Mouse (Mus musculus): ENCODE measurements at regions not wholly inside any gene's neighbourhood (a gene's known extent, or its start where the extent isn't known, plus 50 kb on each side); places are given as distances from the start of the nearest gene placed in this dataset.

DNA sequence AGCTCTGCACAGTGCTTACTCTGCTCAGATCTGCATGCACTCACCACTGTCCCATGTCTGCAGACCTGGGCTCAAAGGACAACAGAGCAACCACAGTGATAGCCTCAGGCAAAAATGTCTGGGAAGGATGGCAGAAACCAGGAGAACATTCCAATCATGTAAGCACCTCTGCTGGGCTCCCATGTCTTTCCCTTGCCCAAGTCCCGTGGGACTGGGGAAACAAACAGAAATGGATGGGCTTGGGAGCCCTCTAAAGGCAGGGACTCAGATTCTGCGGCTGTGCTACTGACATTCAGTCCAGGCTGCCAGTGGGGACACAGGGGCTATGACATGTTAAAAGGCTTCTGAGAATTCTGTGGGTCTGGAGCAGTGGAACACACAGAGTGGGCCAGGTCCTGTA lies 128.8 kb upstream of the Dock1 start:
- Histone ChIP-seq H3K36me3 (no peaks in the 10 kb centered on the region), H3K4me3 (replicated peaks) (no peak overlapping the region), H3K4me1 (no peaks in the 10 kb centered on the region), H3K9me3 (replicated peaks) (no peaks in the 10 kb centered on the region), H3K4me2 (replicated peaks) (no peak overlapping the region), H3K9ac (no peak overlapping the region), H3K27ac (replicated peaks) (no peak overlapping the region), H3K27me3 (no peaks in the 10 kb centered on the region)
- WGBS = 37% methylated on average over 2 of the region's 2 CpGs
- ATAC-seq (ENCODE audit: insufficient number of reproducible peaks, low FRiP score, low TSS enrichment, low read depth) = no peak

GRCm38 (mm10) chr7:134546187-134546586 lies 124.3 kb upstream of the Dock1 start:
- Histone ChIP-seq H3K9ac (no peak overlapping the region), H3K4me2 (replicated peaks) (no peak overlapping the region), H3K4me3 (replicated peaks) (no peak overlapping the region), H3K4me1 (0 out of 2 replicates have a peak, but pooled peaks cover 5% of the 10 kb centered on the region), H3K27me3 (no peaks in the 10 kb centered on the region), H3K36me3 (no peaks in the 10 kb centered on the region), H3K9me3 (replicated peaks) (no peaks in the 10 kb centered on the region), H3K27ac (replicated peaks) (no peak overlapping the region)
- no peak for ATAC-seq (ENCODE audit: insufficient number of reproducible peaks, low FRiP score, low TSS enrichment, low read depth)
- 78% methylated on average over 6 of the region's 6 CpGs for WGBS

DNA sequence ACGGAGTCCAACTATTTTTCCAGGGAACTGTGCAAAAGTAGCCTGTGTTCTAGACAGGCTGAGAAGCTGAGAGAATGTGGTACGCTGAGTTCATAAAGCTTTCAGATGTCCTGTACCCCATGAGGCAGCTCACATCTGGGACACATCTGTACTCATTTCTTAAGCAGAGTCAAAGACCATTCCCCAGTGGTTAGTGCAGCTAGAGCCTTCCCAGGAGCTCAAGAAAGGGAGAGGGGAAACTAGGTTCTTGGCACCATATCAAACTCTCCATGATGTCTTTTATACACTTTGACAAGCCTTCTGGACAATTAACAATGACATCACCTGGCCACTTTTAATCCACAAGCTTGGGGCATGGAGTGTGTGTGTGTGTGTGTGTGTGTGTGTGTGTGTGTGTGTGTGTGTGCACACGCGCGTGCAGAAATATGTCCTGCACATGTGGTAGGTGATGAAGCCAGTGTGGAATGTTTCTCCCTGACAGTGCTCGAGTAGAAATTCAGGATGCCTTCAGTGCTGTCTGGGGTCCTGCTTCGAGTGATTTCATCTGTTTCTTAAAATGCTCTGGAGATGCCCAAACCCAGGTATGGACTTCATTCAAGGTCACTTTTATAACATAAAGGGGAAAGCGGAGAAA lies 121.1 kb upstream of the Dock1 start:
- peak overlapping the region; percentile 58 for H3K27ac ChIP-seq (replicated peaks)
- H3K27me3 ChIP-seq = no peaks in the 10 kb centered on the region
- no peak overlapping the region for H3K9ac ChIP-seq
- no peak overlapping the region for H3K4me2 ChIP-seq (replicated peaks)
- H3K36me3 ChIP-seq = no peaks in the 10 kb centered on the region
- ATAC-seq (ENCODE audit: insufficient number of reproducible peaks, low FRiP score, low TSS enrichment, low read depth) = peak; percentile 75
- no peak overlapping the region for H3K4me3 ChIP-seq (replicated peaks)
- 44% methylated on average over 8 of the region's 8 CpGs for WGBS
- 0 out of 2 replicates have a peak, but pooled peaks cover 14% of the 10 kb centered on the region for H3K4me1 ChIP-seq
- no peaks in the 10 kb centered on the region for H3K9me3 ChIP-seq (replicated peaks)

DNA sequence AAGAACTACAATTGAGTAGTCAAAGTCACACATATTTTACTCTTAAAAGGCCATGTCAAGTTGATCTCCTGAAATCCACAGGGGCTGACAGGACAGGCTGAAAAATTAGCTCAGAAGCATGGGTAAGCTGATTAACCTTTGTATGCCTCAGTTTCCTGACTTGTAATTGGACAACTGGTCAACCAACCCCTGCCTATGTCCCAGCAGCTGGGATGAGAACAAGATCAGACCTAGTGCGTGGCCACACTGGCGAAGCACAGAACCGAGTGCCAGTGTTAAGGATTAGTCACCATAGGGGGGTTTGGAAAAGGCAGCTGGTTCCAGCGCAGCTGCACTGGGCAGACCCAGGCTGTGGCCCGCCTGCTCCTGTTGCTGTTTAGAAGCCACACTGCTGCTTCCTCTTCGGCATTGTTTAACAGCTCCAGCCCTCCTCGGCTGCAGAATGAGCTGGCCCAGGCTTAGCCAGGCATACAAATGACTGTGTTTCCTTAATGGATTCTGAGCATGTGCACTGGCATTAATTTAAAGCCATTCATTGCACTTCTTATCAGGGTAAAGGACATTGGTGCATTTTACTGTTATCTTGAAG lies 120.1 kb upstream of the Dock1 start:
- H3K4me1 ChIP-seq = 0 out of 2 replicates have a peak, but pooled peaks cover 14% of the 10 kb centered on the region
- H3K27me3 ChIP-seq = no peaks in the 10 kb centered on the region
- no peaks in the 10 kb centered on the region for H3K9me3 ChIP-seq (replicated peaks)
- peak overlapping the region; percentile 58; the same call in 1 of the 2 replicates for H3K27ac ChIP-seq (replicated peaks)
- H3K36me3 ChIP-seq = no peaks in the 10 kb centered on the region
- H3K9ac ChIP-seq = no peak overlapping the region
- ATAC-seq (ENCODE audit: insufficient number of reproducible peaks, low FRiP score, low TSS enrichment, low read depth) = no peak
- H3K4me3 ChIP-seq (replicated peaks) = no peak overlapping the region
- WGBS = 44% methylated on average over 7 of the region's 7 CpGs
- H3K4me2 ChIP-seq (replicated peaks) = no peak overlapping the region

DNA sequence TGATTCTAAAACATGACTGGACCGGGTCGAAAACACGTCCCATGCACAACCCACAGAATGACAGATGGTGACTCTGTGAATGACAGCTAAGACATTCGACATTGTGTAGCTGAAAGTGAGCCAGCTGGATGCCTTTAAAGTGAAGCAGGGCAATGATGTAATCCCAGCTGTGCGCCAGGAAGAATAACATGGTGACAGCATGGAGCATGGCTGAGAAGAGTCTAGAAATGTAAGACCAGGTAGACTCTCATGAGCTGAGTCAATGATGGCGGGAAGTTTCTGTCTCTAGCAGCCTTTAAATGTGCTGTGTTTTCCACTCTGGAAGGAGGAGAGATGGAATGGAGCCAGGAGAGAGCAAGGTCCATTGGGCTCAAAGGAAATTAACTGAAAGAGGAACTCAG lies 118.4 kb upstream of the Dock1 start:
- Histone ChIP-seq H3K4me2 (replicated peaks) (no peak overlapping the region), H3K36me3 (no peaks in the 10 kb centered on the region), H3K9me3 (replicated peaks) (no peaks in the 10 kb centered on the region), H3K4me1 (0 out of 2 replicates have a peak, but pooled peaks cover 14% of the 10 kb centered on the region), H3K4me3 (replicated peaks) (no peak overlapping the region), H3K27me3 (no peaks in the 10 kb centered on the region), H3K9ac (no peak overlapping the region), H3K27ac (replicated peaks) (no peak overlapping the region)
- WGBS = 52% methylated on average over 6 of the region's 6 CpGs
- no peak for ATAC-seq (ENCODE audit: insufficient number of reproducible peaks, low FRiP score, low TSS enrichment, low read depth)

DNA sequence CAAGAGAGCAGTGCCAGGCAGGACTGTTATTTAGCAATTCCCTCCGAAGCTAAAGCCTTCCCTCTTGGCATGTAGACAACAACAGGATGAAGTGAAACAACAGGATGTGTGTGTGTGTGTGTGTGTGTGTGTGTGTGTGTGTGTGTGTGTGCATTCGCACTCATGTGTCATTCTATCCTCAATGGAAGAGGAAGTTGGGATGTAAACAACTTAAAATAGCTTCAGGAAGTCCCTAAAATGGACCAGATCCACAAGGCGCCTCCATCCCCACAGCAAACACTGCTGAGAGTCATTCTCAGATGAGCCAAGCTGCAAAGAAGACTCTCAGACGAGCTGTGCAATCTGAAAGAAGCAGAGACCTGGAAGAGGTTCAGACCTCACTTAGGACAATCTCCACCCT lies 114.4 kb upstream of the Dock1 start:
- Histone ChIP-seq H3K4me2 (replicated peaks) (no peak overlapping the region), H3K4me1 (0 out of 2 replicates have a peak, but pooled peaks cover 9% of the 10 kb centered on the region), H3K36me3 (no peaks in the 10 kb centered on the region), H3K4me3 (replicated peaks) (no peak overlapping the region), H3K9ac (no peak overlapping the region), H3K27ac (replicated peaks) (no peak overlapping the region), H3K9me3 (replicated peaks) (no peaks in the 10 kb centered on the region), H3K27me3 (no peaks in the 10 kb centered on the region)
- ATAC-seq (ENCODE audit: insufficient number of reproducible peaks, low FRiP score, low TSS enrichment, low read depth) = no peak
- WGBS = 47% methylated on average over 4 of the region's 4 CpGs

- no peak for ATAC-seq (ENCODE audit: insufficient number of reproducible peaks, low FRiP score, low TSS enrichment, low read depth)
- Histone ChIP-seq H3K4me3 (replicated peaks) (no peak overlapping the region), H3K4me1 (no peaks in the 10 kb centered on the region), H3K27ac (replicated peaks) (no peak overlapping the region), H3K4me2 (replicated peaks) (no peak overlapping the region), H3K27me3 (no peaks in the 10 kb centered on the region), H3K36me3 (no peaks in the 10 kb centered on the region), H3K9ac (no peak overlapping the region), H3K9me3 (replicated peaks) (no peaks in the 10 kb centered on the region)
- 82% methylated on average over 5 of the region's 5 CpGs for WGBS
These were observed 104.1 kb upstream of the Dock1 start for GRCm38 (mm10) chr7:134566322-134566721.

- H3K4me1 ChIP-seq = no peaks in the 10 kb centered on the region
- H3K9ac ChIP-seq = no peak overlapping the region
- H3K4me3 ChIP-seq (replicated peaks) = no peak overlapping the region
- no peaks in the 10 kb centered on the region for H3K9me3 ChIP-seq (replicated peaks)
- no peak overlapping the region for H3K4me2 ChIP-seq (replicated peaks)
- H3K27ac ChIP-seq (replicated peaks) = no peak overlapping the region
- no peak for ATAC-seq (ENCODE audit: insufficient number of reproducible peaks, low FRiP score, low TSS enrichment, low read depth)
- no peaks in the 10 kb centered on the region for H3K36me3 ChIP-seq
- H3K27me3 ChIP-seq = no peaks in the 10 kb centered on the region
- WGBS = 69% methylated on average over 3 of the region's 3 CpGs
These were observed 101.2 kb upstream of the Dock1 start for GRCm38 (mm10) chr7:134569247-134569646.

GRCm38 (mm10) chr7:134570176-134570810 lies 100.2 kb upstream of the Dock1 start:
- no peak overlapping the region for H3K9ac ChIP-seq
- no peaks in the 10 kb centered on the region for H3K36me3 ChIP-seq
- 64% methylated on average over 5 of the region's 5 CpGs for WGBS
- no peaks in the 10 kb centered on the region for H3K27me3 ChIP-seq
- H3K4me3 ChIP-seq (replicated peaks) = no peak overlapping the region
- no peak for ATAC-seq (ENCODE audit: insufficient number of reproducible peaks, low FRiP score, low TSS enrichment, low read depth)
- no peaks in the 10 kb centered on the region for H3K4me1 ChIP-seq
- H3K9me3 ChIP-seq (replicated peaks) = no peaks in the 10 kb centered on the region
- 0 out of 2 replicates have a peak overlapping the region, but pooled peaks have one; percentile 6 for H3K27ac ChIP-seq (replicated peaks)
- H3K4me2 ChIP-seq (replicated peaks) = no peak overlapping the region

- Histone ChIP-seq H3K36me3 (no peaks in the 10 kb centered on the region), H3K27me3 (no peaks in the 10 kb centered on the region), H3K4me3 (replicated peaks) (no peak overlapping the region), H3K9me3 (replicated peaks) (no peaks in the 10 kb centered on the region), H3K4me2 (replicated peaks) (no peak overlapping the region), H3K27ac (replicated peaks) (no peak overlapping the region), H3K4me1 (no peaks in the 10 kb centered on the region), H3K9ac (no peak overlapping the region)
- no peak for ATAC-seq (ENCODE audit: insufficient number of reproducible peaks, low FRiP score, low TSS enrichment, low read depth)
These were observed 88.7 kb upstream of the Dock1 start for GRCm38 (mm10) chr7:134581746-134582145.

DNA sequence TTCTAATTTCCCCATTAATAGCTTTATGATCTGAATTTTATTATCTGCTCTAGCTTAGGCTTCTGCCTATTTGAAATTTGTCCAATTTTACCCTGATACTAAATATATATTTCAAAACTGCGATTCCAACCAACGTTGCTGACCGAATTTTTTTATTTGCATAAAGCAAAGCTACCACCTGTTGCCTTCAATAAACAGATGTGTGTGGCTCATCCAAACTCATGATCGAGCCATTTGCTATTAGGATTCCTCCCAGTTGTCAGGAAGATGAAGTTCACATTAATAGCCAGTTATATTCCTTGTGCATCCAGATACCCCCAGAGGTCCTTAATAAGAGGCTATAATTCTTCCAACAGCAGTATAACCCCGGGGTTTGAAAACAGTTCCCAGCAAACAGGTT lies 85.0 kb upstream of the Dock1 start:
- Histone ChIP-seq H3K27me3 (no peaks in the 10 kb centered on the region), H3K4me3 (replicated peaks) (no peak overlapping the region), H3K27ac (replicated peaks) (no peak overlapping the region), H3K9me3 (replicated peaks) (no peaks in the 10 kb centered on the region), H3K4me2 (replicated peaks) (no peak overlapping the region), H3K9ac (no peak overlapping the region), H3K36me3 (no peaks in the 10 kb centered on the region), H3K4me1 (no peaks in the 10 kb centered on the region)
- no peak for ATAC-seq (ENCODE audit: insufficient number of reproducible peaks, low FRiP score, low TSS enrichment, low read depth)
- WGBS = 78% methylated on average over 5 of the region's 5 CpGs

All from embryonic facial prominence, embryonic 15.5 days (tissue).